Mouse (Mus musculus): Measurements from ENCODE around the gene Gm5460.

GRCm38 (mm10) chr14:34002358-34002757 lies 14.2 kb upstream of the Gm5460 start:
- TF ChIP-seq CTCF (IDR thresholded peaks at IDR 0.05; ENCODE audit: low read depth) (no peak), EP300 (IDR thresholded peaks at IDR 0.05; ENCODE audit: low read depth) (no peak)

Data from heart, postnatal 0 days (tissue).